Mouse (Mus musculus) testis, adult 2 months (tissue): ENCODE measurements around the gene Calml4. TPM values are rescaled to one million over a fixed set of nuclear protein-coding genes. Genes with fewer than 3 reads are reported as not detected.

Experiments used
- H3K27ac ChIP-seq: fragments of 200-500 bp; 2 replicates; pipeline ENCODE4 v1.5.1; 2012; ENCODE audit warnings: low read depth, low read length; ENCODE audit not compliant: control insufficient read depth, insufficient read depth
- H3K27me3 ChIP-seq: fragments of 200-500 bp; 2 replicates; pipeline ENCODE4 v1.6.1; 2012; ENCODE audit warnings: mild to moderate bottlenecking, low read length, moderate library complexity; ENCODE audit not compliant: control insufficient read depth, insufficient read depth
- H3K36me3 ChIP-seq: fragments of 200-500 bp; 2 replicates; pipeline ENCODE4 v1.6.1; 2012; ENCODE audit warnings: mild to moderate bottlenecking, low read length; ENCODE audit not compliant: control insufficient read depth, insufficient read depth
- H3K4me1 ChIP-seq: fragments of 200-500 bp; 2 replicates; pipeline ENCODE4 v1.6.1; 2012; ENCODE audit warnings: low read length; ENCODE audit not compliant: control insufficient read depth, insufficient read depth
- H3K4me3 ChIP-seq: fragments of 200-500 bp; 2 replicates; pipeline ENCODE4 v1.5.1; 2012; ENCODE audit warnings: low read depth, mild to moderate bottlenecking, low read length, moderate library complexity, mixed read lengths; ENCODE audit not compliant: control insufficient read depth
- CTCF ChIP-seq: fragments of 200-500 bp; IDR thresholded peaks from 2 replicates; pipeline ENCODE4 v1.5.1; 2012; ENCODE audit warnings: low read depth, mild to moderate bottlenecking, inconsistent platforms, low read length, moderate library complexity; ENCODE audit not compliant: control insufficient read depth, insufficient read depth, insufficient replicate concordance
- POLR2A ChIP-seq: fragments of 200-500 bp; IDR thresholded peaks from 2 replicates; pipeline ENCODE4 v1.6.1; 2012; ENCODE audit warnings: low read depth, mild to moderate bottlenecking, inconsistent platforms, low read length, moderate library complexity; ENCODE audit not compliant: control insufficient read depth
- polyA plus RNA-seq: library from polyadenylated mRNA; depleted of rRNA; stranded (reverse); fragments of >200 nt; gene quantifications from 2 replicates; pipeline ENCODE4 v1.2.3, GENCODE M21; 2012

Gene Calml4
- polyA plus RNA-seq, 1 experiment: 5.2 TPM

GRCm38 (mm10) chr9:62825791-62826393, 32.0 kb upstream of the Calml4 start:
- Histone ChIP-seq H3K4me1 (peaks cover 33% of the 10 kb centered on the region), H3K27ac (peak overlapping the region; percentile 79), H3K4me3 (no peak overlapping the region), H3K27me3 (no peaks in the 10 kb centered on the region), H3K36me3 (no peaks in the 10 kb centered on the region)
- TF ChIP-seq CTCF (no peak), POLR2A (no peak)

DNA sequence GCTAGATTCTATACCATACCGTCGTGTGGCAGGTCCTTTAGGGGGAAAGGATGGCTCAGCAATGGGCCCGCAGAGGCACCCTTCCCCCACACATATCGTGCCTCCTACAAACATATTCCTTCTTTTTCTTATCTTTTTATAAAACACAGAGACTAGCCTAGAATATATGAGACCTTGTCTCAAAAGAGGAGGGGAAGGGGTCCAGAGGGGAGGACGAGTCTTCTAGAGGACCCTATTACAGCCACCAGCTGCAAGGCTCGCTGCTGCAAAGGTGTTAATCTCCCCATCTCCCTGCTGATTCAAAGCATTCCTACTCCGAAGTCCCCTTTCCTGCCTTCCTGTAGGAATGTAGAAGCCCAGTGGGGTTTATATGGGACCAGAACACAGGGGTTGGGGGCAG, 31.4 kb upstream of the Calml4 start:
- TF ChIP-seq POLR2A (no peak), CTCF (no peak)
- H3K4me1 ChIP-seq: peaks cover 33% of the 10 kb centered on the region
- H3K27ac ChIP-seq: peak overlapping the region; percentile 12; the same call in 1 of the 2 replicates
- H3K36me3 ChIP-seq: no peaks in the 10 kb centered on the region
- no peak overlapping the region for H3K4me3 ChIP-seq
- H3K27me3 ChIP-seq: no peaks in the 10 kb centered on the region

DNA sequence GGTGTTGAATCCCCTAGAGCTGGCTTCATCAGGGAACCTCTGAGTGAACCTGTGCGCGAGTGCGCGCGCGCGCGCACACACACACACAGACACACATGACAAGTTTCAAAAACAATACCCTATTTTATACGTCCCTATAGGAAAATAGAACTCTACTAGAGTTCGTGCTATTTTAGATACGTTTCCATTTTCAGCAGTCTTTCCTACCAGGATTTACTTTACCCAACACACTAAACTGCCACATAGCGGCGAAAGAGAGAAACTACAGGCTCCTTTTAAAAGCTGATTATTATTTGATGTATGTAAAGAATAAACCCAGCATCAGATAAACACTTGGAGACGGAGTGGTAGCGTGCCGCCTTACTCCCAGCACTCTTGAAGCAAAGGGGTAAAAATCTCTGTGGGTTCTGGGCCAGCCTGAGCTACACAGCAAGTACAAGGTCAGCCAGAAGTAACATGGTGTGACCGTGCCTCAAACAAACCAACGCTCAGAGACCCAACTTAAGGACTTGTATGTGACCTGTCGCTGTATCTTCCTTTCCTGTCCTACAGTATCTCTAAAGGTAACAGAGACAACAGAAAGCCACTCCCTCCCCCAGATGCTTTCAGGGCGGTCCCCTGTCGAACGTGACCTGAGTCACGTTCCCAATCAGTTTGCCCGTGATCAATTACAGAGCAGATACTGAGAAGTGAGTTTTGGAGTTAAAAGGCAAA, 29.8 kb upstream of the Calml4 start:
- Histone ChIP-seq H3K27me3 (no peaks in the 10 kb centered on the region), H3K36me3 (no peaks in the 10 kb centered on the region), H3K4me1 (peaks cover 33% of the 10 kb centered on the region), H3K27ac (peak overlapping the region; percentile 29; the same call in 1 of the 2 replicates), H3K4me3 (peak overlapping the region; percentile 74)
- TF ChIP-seq POLR2A (no peak), CTCF (no peak)

GRCm38 (mm10) chr9:62828662-62829086, 29.2 kb upstream of the Calml4 start:
- Histone ChIP-seq H3K4me3 (peak overlapping the region; percentile 74), H3K4me1 (peaks cover 33% of the 10 kb centered on the region), H3K27me3 (no peaks in the 10 kb centered on the region), H3K27ac (peak overlapping the region; percentile 42; the same call in 1 of the 2 replicates), H3K36me3 (no peaks in the 10 kb centered on the region)
- peak; percentile 98 for TF ChIP-seq CTCF
- TF ChIP-seq POLR2A: peak; percentile 58; the same call in 1 of the 2 replicates

DNA sequence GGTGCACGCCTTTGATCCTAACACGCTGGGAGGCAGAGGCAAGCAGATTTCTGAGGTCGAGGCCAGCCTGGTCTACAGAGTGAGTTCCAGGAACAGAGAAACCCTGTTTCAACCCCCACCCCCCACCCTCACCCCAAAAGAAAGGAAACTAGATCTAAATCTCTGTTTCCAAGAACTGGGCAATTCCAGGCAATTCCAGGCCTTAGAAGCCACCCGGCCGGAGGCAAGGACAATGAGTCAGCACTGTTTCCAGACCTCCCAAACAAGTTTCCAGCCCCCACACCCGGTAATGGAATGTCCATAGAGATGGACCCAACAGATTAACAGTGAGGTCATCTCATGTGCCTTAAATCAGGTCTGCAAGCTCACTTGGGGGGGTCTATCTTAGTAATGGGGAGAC, 28.0 kb upstream of the Calml4 start:
- no peak for TF ChIP-seq CTCF
- H3K27me3 ChIP-seq: no peaks in the 10 kb centered on the region
- no peaks in the 10 kb centered on the region for H3K36me3 ChIP-seq
- H3K4me1 ChIP-seq: peaks cover 33% of the 10 kb centered on the region
- H3K27ac ChIP-seq: no peak overlapping the region
- no peak overlapping the region for H3K4me3 ChIP-seq

DNA sequence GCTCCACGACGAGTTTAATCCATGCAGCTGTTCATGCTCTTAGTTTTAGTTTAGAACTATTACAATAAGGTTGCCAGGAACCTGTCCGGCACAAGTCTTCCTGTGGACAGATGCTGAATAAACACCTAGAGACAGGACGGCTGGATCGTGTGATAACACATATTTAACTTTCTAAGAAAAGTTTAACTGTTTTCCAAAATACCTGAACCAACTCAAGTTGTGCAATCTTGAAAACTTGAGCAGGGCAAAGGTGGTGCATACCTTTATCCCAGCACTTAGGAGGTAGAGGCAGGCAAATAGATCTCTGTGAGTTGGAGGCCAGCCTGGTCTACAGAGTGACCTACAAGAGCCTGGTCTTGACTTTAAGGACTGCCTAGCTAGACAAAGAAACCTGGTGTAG, 23.0 kb upstream of the Calml4 start:
- Histone ChIP-seq H3K27me3 (no peaks in the 10 kb centered on the region), H3K4me3 (no peak overlapping the region), H3K4me1 (peaks cover 14% of the 10 kb centered on the region), H3K36me3 (no peaks in the 10 kb centered on the region), H3K27ac (no peak overlapping the region)
- TF ChIP-seq POLR2A (no peak), CTCF (no peak)

- no peak for TF ChIP-seq CTCF
- TF ChIP-seq POLR2A: no peak
- Histone ChIP-seq H3K27me3 (no peaks in the 10 kb centered on the region), H3K4me3 (no peak overlapping the region), H3K4me1 (peaks cover 14% of the 10 kb centered on the region), H3K36me3 (no peaks in the 10 kb centered on the region; the same call in 1 of the 2 replicates), H3K27ac (no peak overlapping the region)
These were observed 22.0 kb upstream of the Calml4 start for GRCm38 (mm10) chr9:62835705-62836446.
